Mouse (Mus musculus): ENCODE measurements at regions not wholly inside any gene's neighbourhood (a gene's known extent, or its start where the extent isn't known, plus 50 kb on each side); places are given as distances from the start of the nearest gene placed in this dataset.
"Not testable (repeated sequence)": the region's sequence is repeated elsewhere in the genome, so short reads cannot be mapped to it uniquely, and the experiment has no call there.

- not testable (repeated sequence) for H3K9me3 ChIP-seq; H3K4me1 ChIP-seq (replicated peaks); H3K4me3 ChIP-seq (replicated peaks); ATAC-seq; H3K9ac ChIP-seq; H3K36me3 ChIP-seq; H3K27ac ChIP-seq; H3K4me2 ChIP-seq (replicated peaks); H3K27me3 ChIP-seq (replicated peaks)
- WGBS = 96% methylated on average over 6 of the region's 6 CpGs
These were observed 223.6 kb upstream of the Car8 start for GRCm38 (mm10) chr4:8462414-8462813.

DNA sequence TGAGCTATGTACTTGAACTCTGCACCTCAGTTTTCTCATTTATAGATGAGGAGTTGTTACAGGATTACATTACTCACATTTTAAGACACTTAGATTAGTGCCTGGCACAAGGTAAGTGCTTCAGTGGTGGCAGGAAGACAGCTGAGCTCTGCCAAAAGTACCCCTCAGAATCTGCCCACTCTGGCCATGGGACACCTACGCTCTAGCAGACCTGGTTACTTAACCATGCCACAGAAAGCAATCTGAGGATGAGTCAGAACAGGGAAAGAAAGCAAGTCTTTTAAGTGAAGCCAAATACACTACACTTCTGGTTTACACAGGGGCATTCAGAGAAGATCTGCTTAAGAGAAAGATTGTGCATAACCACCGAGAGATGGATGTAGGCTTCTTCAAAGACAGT is 215.5 kb upstream of the Car8 start:
- no peak for ATAC-seq
- Histone ChIP-seq H3K9me3 (no peaks in the 10 kb centered on the region), H3K36me3 (no peaks in the 10 kb centered on the region)

DNA sequence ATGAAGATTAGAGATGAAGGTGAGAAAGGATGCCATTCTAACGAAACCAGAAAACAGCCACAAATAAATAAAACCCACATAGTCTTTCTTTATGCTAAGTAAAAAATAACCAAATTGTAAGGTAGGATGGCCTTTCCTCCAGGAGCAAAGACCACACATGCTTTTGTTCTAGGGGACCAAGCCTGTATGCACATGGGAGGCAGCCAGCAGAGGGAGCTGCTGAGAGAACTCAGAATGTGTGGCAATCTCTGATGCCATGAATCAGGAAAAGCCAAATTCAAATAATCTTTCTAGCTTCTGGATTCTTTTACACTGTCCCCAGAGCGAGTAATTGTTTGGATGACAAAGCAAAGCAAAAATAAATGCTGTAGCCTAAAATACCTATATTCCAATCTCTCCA is 193.6 kb upstream of the Car8 start:
- Histone ChIP-seq H3K9ac (no peak overlapping the region), H3K4me3 (replicated peaks) (no peak overlapping the region), H3K4me1 (replicated peaks) (no peaks in the 10 kb centered on the region), H3K4me2 (replicated peaks) (no peak overlapping the region), H3K9me3 (no peaks in the 10 kb centered on the region), H3K27ac (no peak overlapping the region), H3K36me3 (no peaks in the 10 kb centered on the region), H3K27me3 (replicated peaks) (no peaks in the 10 kb centered on the region)
- no peak for ATAC-seq
- 66% methylated on average over 2 of the region's 2 CpGs for WGBS

More for the DNA sequence above, 215.5 kb upstream of the Car8 start:
- Histone ChIP-seq H3K27ac (no peak overlapping the region), H3K4me2 (replicated peaks) (no peak overlapping the region), H3K4me1 (replicated peaks) (no peaks in the 10 kb centered on the region), H3K9ac (no peak overlapping the region), H3K4me3 (replicated peaks) (no peak overlapping the region), H3K27me3 (replicated peaks) (no peaks in the 10 kb centered on the region)
- 79% methylated on average over 2 of the region's 2 CpGs for WGBS

- no peaks in the 10 kb centered on the region for H3K36me3 ChIP-seq
- no peak overlapping the region for H3K4me2 ChIP-seq (replicated peaks)
- no peak overlapping the region for H3K9ac ChIP-seq
- 32% methylated on average over 1 of the region's 1 CpGs for WGBS
- no peaks in the 10 kb centered on the region for H3K27me3 ChIP-seq (replicated peaks)
- H3K4me1 ChIP-seq (replicated peaks) = no peaks in the 10 kb centered on the region
- H3K27ac ChIP-seq = no peak overlapping the region
- ATAC-seq = no peak
- no peaks in the 10 kb centered on the region for H3K9me3 ChIP-seq
- H3K4me3 ChIP-seq (replicated peaks) = no peak overlapping the region
These were observed 192.1 kb upstream of the Car8 start for GRCm38 (mm10) chr4:8431032-8431332.

- Histone ChIP-seq H3K9me3 (no peaks in the 10 kb centered on the region), H3K9ac (no peak overlapping the region), H3K4me1 (replicated peaks) (no peaks in the 10 kb centered on the region), H3K4me2 (replicated peaks) (no peak overlapping the region), H3K27ac (no peak overlapping the region), H3K27me3 (replicated peaks) (no peaks in the 10 kb centered on the region), H3K36me3 (no peaks in the 10 kb centered on the region), H3K4me3 (replicated peaks) (no peak overlapping the region)
- WGBS = 81% methylated on average over 4 of the region's 4 CpGs
- no peak for ATAC-seq
These were observed 191.6 kb upstream of the Car8 start for GRCm38 (mm10) chr4:8430269-8431031.

DNA sequence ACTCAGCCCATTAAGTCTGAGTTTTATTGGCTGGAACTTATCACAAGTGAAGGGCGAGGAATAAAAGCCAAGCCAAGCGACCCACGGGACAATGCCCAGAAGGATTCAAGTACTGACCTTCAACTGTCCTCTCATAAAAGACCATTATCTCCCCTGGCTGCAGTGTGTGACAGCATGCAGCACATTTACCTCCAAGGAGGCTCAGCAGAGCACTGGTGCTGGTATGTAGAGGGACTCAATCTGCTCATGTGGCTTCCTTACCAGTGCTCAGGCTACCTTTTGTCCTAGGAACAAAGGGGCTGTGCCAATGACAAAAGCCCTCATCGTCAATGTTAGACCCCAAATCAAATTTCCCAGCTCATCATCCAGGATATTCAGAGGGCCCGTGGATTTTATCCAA is 190.9 kb upstream of the Car8 start:
- H3K4me3 ChIP-seq (replicated peaks) = no peak overlapping the region
- H3K27me3 ChIP-seq (replicated peaks) = no peaks in the 10 kb centered on the region
- no peak overlapping the region for H3K9ac ChIP-seq
- ATAC-seq = no peak
- no peak overlapping the region for H3K27ac ChIP-seq
- no peak overlapping the region for H3K4me2 ChIP-seq (replicated peaks)
- no peaks in the 10 kb centered on the region for H3K36me3 ChIP-seq
- H3K9me3 ChIP-seq = no peaks in the 10 kb centered on the region
- no peaks in the 10 kb centered on the region for H3K4me1 ChIP-seq (replicated peaks)
- 62% methylated on average over 5 of the region's 5 CpGs for whole genome bisulfite sequencing

DNA sequence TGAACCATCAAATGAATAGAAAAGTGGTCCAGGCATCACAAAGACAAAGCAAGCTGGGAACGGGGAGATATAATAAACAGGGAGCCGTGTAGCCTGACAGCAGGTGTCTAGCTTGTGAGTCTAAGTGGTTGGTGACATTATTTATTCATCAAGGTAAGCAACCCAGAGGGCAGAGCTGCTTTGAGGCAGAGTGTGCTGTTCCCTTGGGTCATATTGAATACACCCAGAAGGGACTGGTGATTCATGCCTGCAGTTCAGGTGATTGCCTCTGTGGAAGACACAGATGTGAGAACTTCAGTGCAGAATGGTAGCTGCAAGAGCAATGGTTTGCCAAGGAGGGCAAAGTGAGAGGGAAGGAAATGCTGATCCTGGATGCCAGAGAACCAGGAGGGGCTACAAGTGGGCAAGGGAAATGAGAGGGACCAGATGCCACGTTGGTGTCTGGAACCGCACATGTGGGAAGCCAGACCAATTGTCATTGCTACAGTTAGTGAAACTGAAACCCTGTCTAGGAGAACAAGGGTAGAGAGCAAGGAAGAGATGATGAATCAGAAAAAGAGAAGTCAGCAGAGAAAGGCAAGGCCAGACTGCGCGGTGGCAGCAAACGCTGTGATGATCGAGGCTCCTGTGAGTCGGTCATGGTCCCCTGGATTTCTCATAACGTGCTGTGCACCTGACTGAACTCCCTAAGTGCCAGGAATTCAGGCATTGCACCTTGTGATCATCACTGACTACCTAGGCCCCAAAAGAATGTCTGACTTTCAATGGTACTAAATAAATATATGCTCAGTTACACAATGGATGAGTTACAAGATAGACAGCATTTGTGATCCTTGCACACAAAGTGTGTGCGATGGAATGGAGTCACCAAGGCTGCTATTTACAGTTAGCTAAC is 190.0 kb upstream of the Car8 start:
- no peak overlapping the region for H3K9ac ChIP-seq
- no peak for ATAC-seq
- no peaks in the 10 kb centered on the region for H3K9me3 ChIP-seq
- no peaks in the 10 kb centered on the region for H3K36me3 ChIP-seq
- H3K4me3 ChIP-seq (replicated peaks) = no peak overlapping the region
- WGBS = 83% methylated on average over 11 of the region's 11 CpGs
- no peaks in the 10 kb centered on the region for H3K27me3 ChIP-seq (replicated peaks)
- 0 out of 2 replicates have a peak, but pooled peaks cover 1% of the 10 kb centered on the region for H3K4me1 ChIP-seq (replicated peaks)
- no peak overlapping the region for H3K27ac ChIP-seq
- no peak overlapping the region for H3K4me2 ChIP-seq (replicated peaks)

DNA sequence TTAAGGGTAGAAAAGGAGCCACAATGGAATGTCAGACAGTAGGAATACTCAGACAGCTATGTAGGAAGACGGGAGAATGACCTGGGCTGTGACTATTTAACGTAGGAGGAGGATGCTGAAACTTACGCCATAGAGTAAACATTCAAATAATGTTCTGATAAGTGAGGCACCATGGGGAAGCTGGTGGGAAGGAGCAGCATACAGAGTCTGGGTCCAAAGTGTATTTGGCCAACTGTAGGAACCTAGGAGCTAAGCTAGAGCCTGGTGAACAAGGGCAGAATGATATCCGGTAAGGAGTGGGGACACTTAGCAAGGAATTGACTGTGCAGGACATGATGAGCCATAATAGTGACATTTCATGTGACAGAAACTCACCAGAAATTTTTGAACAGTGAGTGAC is 189.0 kb upstream of the Car8 start:
- H3K9ac ChIP-seq = no peak overlapping the region
- WGBS = 54% methylated on average over 4 of the region's 4 CpGs
- H3K36me3 ChIP-seq = no peaks in the 10 kb centered on the region
- H3K4me1 ChIP-seq (replicated peaks) = 0 out of 2 replicates have a peak, but pooled peaks cover 2% of the 10 kb centered on the region
- H3K4me3 ChIP-seq (replicated peaks) = no peak overlapping the region
- ATAC-seq = peak; percentile 76; the same call in 1 of the 2 replicates
- H3K27me3 ChIP-seq (replicated peaks) = no peaks in the 10 kb centered on the region
- no peak overlapping the region for H3K27ac ChIP-seq
- H3K4me2 ChIP-seq (replicated peaks) = no peak overlapping the region
- H3K9me3 ChIP-seq = no peaks in the 10 kb centered on the region

DNA sequence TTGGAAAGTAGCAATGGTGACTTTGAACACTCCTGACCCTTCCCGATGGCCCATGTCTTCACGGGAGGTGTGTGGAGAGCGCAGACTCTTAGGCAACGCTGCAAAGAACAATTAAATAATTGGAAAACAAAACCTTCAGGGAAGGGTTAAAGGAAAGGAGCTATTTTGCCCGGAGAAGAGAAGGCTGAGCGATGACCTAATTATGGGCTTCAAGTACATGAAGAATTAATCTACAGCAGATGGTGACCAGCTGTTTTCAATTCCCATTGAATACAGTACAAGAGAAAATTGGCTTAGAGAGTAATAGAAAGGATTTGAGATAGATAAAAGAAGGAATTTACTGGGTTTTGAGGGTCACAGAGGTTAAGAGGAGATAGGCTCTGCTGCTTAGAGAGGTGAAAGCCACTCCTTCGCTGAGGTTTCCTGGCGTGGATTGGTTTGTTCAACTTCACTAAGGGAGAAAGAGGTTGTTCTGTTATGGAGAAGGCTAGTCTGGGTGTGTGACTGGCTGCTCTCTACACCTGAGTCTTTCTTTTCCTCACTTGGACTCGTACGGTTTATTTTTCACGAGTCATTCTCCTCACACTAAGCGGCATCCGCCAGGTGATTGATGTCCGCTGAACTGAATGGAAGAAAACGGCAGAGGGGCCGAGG is 184.7 kb upstream of the Car8 start:
- H3K36me3 ChIP-seq = no peaks in the 10 kb centered on the region
- H3K27ac ChIP-seq = no peak overlapping the region
- 58% methylated on average over 16 of the region's 16 CpGs for WGBS
- no peak overlapping the region for H3K9ac ChIP-seq
- no peaks in the 10 kb centered on the region for H3K9me3 ChIP-seq
- no peak overlapping the region for H3K4me2 ChIP-seq (replicated peaks)
- no peak for ATAC-seq
- no peaks in the 10 kb centered on the region for H3K27me3 ChIP-seq (replicated peaks)
- H3K4me1 ChIP-seq (replicated peaks) = 0 out of 2 replicates have a peak, but pooled peaks cover 2% of the 10 kb centered on the region
- H3K4me3 ChIP-seq (replicated peaks) = no peak overlapping the region

DNA sequence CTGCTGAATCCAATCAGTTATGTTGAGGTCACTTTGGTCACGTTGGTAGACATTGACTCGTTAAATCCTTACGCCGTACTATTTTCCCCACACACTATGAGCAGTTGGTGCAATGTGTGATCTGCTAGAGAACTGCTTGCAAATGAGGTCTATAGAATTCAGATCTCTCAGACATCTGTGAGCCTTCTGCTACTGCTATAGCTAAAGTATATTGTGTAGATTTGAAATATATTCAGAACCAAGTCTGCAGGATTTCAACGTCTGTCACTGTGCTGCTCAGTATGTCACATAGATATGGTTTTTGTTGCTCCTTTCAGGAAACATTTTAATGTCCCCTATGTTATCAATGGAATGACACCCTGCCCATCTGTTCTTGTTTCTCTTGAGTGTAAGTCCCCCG is 182.4 kb upstream of the Car8 start:
- no peak for ATAC-seq
- H3K36me3 ChIP-seq = no peaks in the 10 kb centered on the region
- H3K27ac ChIP-seq = no peak overlapping the region
- H3K4me1 ChIP-seq (replicated peaks) = 0 out of 2 replicates have a peak, but pooled peaks cover 2% of the 10 kb centered on the region
- no peak overlapping the region for H3K4me2 ChIP-seq (replicated peaks)
- no peak overlapping the region for H3K9ac ChIP-seq
- no peaks in the 10 kb centered on the region for H3K9me3 ChIP-seq
- no peaks in the 10 kb centered on the region for H3K27me3 ChIP-seq (replicated peaks)
- H3K4me3 ChIP-seq (replicated peaks) = no peak overlapping the region
- WGBS = 95% methylated on average over 6 of the region's 6 CpGs

GRCm38 (mm10) chr4:8418374-8419031 is 179.7 kb upstream of the Car8 start:
- H3K9me3 ChIP-seq = no peaks in the 10 kb centered on the region
- H3K4me3 ChIP-seq (replicated peaks) = no peak overlapping the region
- no peak overlapping the region for H3K27ac ChIP-seq
- WGBS = 25% methylated on average over 1 of the region's 1 CpGs
- H3K36me3 ChIP-seq = no peaks in the 10 kb centered on the region
- no peak overlapping the region for H3K4me2 ChIP-seq (replicated peaks)
- H3K27me3 ChIP-seq (replicated peaks) = no peaks in the 10 kb centered on the region
- H3K4me1 ChIP-seq (replicated peaks) = no peaks in the 10 kb centered on the region
- no peak for ATAC-seq
- H3K9ac ChIP-seq = no peak overlapping the region

GRCm38 (mm10) chr4:8417821-8418220 is 179.0 kb upstream of the Car8 start:
- no peak overlapping the region for H3K4me2 ChIP-seq (replicated peaks)
- no peak for ATAC-seq
- no peak overlapping the region for H3K27ac ChIP-seq
- 45% methylated on average over 5 of the region's 5 CpGs for WGBS
- H3K4me3 ChIP-seq (replicated peaks) = no peak overlapping the region
- no peaks in the 10 kb centered on the region for H3K36me3 ChIP-seq
- no peaks in the 10 kb centered on the region for H3K4me1 ChIP-seq (replicated peaks)
- no peak overlapping the region for H3K9ac ChIP-seq
- no peaks in the 10 kb centered on the region for H3K9me3 ChIP-seq
- no peaks in the 10 kb centered on the region for H3K27me3 ChIP-seq (replicated peaks)

Measured in intestine, embryonic 15.5 days (tissue).